Mouse (Mus musculus) left cerebral cortex, postnatal 14 days (tissue): Measurements from ENCODE around the gene Smurf2. TPM values are rescaled to one million over a fixed set of nuclear protein-coding genes. Genes with fewer than 3 reads are reported as not detected.

Experiments
- DNase-seq, 2 experiments: peaks; one replicate each; pipeline ENCODE4 v3.0.0; 2021 to 2022; ENCODE audit warnings: low spot score in 2 of 2, mixed read lengths in 1 of 2
- intact Hi-C: fragments of 180-260 bp; cut with DNase I; formaldehyde crosslinking; loops from one replicate; pipeline ENCODE4 v1.15.1; 2025
- long read RNA-seq, 2 experiments: library from polyadenylated mRNA; stranded (forward); transcript quantifications; one replicate each; pipeline ENCODE4 v2.0.0; 2021
- total RNA-seq, 2 experiments: library from RNA; stranded (reverse); gene quantifications; 2 replicates each; pipeline ENCODE4 v1.2.3; 2021

Smurf2 gene
- 10 to 100 TPM; 24.6 to 28.1 TPM for total RNA-seq
- long read RNA-seq, experiment 1, partial matches to known transcripts: 4 of 11 reads
- long read RNA-seq, experiment 1, other reads (novel, unspliced or antisense): 7 of 11 reads
- long read RNA-seq, experiment 2, partial matches to known transcripts: 2 of 12 reads
- long read RNA-seq, experiment 2, other reads (novel, unspliced or antisense): 8 of 12 reads

DNA sequence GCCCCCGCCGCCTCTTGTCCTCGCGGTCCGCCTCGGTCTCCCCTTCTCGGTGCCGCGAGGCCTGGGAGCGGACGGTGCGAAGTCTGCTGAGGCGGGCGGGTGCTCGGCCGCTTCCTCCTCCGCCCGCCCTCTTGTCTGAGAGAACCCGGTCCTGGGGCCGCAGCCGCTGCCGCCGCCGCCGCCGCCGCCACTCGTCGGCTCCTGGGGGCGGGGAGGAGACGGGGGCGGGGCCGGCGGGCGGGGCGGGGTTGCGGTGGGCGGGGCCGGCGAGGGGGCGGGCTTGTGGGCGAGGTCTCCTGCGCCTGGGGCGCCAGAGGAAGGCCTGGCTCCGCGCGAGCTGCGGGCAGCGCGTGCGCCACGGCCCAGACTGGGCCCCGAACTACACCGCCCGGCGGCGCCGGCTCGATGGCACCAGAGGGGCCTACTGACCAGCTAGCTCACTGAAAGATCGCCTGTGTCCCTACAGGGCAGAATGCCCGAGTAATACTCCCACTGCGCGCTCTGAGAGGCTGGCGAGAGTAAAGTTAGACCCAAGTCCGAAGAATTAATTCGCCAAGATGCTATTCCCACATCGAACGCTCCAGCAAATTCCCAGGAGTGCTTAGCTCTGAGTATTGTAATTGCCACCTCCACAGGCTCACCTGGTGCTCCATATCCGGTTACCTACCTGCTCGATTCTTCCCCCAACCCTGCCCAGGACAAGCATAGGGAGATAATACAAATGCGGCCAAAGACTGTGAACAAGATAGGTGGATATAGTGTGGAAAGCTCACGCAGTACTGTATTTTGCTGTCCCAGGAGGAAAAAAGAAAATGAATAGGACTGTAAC lies at the start of gene Smurf2:
TSS of gene Smurf2 (minus strand) at position 165 of the 829 bp plus-strand sequence.
- intact Hi-C loops: loop anchor here (5.0 kb wide), 1 partner anchor 68 kb away; no protein-coding TSS in a partner anchor
- peak; percentile 61 to 77 for DNase-seq

DNA sequence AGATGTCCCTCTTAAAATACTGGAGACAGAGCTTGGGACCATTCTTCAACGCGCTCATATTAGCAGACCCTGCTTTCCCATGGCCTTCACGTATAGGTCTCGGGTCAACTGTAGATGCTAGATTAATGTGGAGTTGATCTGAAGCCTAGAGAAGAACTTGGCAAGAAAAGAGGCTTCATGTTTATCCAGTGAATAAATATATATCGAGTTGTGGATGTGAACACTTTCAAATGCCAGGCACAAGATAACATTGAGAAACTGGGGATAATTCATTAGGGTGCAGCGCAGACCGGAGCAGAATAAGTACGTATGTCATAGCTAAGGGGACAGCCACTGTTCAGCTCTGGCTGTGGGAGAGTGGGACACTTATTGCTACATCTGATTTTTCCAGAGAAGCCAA lies 49.3 kb upstream of the Smurf2 start:
- intact Hi-C loops: no loop called here
- DNase-seq: no peak

DNA sequence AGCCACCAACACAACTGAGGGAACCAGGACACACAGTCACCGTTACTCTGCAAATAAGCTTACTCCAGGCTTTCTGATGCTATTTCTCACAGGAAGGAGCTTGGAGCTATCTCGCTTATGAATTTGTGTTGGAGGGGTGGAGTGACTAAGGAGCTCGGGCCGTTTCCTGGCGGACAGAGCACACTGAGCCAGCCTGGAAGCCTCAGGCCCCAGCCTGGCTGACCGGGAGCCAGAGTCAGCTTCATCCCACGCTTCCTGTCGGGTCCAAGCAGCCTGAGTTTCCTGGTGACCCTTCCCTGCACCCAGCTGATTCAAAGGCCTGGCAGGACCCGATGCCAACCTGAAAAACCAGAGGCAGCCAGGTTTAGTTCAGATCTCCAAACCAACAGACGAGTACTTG lies 47.1 kb upstream of the Smurf2 start:
- intact Hi-C loops: no loop called here
- DNase-seq: no peak

DNA sequence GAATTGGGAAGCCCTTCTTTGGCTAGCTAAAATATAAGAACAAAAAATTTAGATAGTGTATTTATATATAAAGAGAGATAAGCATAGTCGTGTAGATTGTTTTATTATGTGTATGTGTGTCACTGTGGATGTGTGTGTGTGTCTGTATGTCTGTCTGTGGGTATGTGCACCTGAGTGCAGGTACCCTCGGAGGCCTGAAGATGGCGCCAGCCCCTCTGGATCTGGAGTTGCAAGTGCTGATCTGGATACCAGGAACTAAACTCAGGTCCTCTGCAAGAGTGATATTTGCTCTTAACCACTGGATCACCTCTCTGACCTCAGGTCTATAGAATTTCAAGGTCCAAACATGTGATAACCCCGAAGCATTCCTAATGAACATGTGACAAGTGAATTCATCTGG lies 45.4 kb upstream of the Smurf2 start:
- intact Hi-C loops: no loop called here
- no peak for DNase-seq

DNA sequence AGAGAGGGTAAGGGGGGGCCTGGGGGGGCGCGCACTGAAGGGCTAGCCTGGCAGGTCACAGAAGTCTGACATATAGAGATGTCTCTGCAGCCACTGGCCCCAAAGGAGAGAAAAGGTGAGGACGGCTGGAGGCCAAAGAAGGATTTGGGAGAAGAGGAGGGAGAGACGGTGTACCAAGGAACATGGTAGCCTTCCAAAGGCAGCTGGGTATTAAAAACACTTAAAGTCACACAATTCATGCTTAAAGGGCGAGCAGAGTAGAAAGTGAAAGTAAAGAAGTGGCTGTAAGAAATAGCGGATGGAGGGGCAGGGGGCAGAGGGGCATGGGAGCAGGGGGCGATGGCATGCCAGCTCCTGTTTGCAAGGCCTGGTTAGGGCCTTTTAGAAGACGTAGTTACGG lies 41.8 kb upstream of the Smurf2 start:
- intact Hi-C loops: no loop called here
- DNase-seq: no peak

DNA sequence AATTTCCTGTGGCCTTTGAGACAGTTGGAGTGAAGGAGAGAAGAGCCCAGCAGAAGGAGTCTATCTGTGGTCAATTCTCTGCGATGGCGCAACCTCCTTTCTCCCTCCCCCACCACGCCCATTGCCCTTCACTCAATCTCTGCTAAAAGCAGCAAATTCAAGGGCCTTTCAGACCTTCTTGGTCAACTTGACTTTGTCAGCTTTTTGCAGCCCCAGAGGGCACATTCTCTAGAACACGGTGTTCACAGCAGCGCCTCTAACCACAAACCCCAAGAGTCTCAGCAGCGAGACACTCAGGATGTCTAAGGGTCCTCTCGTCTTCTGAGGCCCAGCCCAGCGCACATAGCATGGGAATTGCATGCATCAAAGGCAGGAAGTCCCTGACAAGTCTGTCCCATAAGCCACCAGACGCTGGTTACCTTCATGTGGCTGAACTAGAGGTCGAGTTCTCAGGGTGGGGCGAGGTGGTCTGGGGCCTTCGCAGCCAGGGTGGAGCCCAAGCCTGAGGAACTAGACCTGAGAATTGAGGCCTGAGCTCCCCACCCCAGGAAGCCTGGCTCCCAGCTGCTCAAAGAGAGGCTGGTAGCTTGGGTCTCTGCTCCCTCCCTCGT lies 41.1 kb upstream of the Smurf2 start:
- DNase-seq: no peak
- intact Hi-C loops: no loop called here

DNA sequence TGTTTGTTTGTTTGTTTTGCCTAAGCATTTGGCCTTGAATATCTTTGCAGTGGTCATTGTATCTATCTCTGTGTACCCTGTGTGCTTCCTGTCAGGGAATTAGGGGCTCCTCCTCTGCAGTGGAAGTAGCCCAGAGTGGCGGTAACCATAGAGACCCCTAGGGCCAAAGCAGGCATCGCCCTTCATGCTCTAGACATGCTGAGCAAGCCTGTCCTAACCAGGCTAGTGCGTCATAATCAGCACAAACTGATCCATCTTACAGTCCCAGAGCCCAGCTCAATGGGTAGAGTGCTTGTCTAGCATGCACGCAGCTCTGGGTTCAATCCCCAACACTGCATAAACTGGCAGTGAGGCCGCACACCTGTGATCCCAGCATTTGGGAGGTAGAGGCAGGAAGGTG lies 38.6 kb upstream of the Smurf2 start:
- DNase-seq: no peak
- intact Hi-C loops: no loop called here

DNA sequence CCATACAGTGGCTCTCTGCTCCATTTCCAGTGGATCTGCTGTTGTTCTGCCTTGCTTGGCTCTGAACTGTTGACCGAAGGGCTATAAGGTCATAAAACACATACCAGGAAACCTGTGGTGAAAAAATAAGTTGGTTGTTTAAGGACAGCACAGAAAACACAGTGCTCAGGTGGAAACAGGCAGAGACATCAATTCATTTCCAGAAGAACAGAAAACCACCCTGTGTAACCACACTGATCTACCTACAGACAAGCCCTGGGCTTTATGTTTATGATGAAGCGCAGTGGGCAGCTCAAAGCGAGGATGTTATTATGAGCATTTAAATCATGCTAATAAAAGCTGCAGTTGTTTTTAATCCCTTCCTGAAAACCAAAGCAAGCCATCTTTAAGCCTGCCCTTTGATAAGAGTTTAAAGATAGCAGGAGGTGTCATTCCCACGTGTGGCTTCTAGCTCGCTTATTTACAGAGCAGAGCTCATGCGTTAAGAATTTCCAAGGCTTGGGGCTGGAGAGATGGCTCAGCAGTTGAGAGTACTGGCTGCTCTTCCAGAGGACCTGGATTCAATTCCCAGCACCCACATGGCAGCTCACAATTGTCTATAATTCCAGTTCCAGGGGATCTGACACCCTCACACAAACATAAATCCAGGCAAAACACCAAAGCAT lies 38.0 kb upstream of the Smurf2 start:
- no peak for DNase-seq
- intact Hi-C loops: no loop called here

DNA sequence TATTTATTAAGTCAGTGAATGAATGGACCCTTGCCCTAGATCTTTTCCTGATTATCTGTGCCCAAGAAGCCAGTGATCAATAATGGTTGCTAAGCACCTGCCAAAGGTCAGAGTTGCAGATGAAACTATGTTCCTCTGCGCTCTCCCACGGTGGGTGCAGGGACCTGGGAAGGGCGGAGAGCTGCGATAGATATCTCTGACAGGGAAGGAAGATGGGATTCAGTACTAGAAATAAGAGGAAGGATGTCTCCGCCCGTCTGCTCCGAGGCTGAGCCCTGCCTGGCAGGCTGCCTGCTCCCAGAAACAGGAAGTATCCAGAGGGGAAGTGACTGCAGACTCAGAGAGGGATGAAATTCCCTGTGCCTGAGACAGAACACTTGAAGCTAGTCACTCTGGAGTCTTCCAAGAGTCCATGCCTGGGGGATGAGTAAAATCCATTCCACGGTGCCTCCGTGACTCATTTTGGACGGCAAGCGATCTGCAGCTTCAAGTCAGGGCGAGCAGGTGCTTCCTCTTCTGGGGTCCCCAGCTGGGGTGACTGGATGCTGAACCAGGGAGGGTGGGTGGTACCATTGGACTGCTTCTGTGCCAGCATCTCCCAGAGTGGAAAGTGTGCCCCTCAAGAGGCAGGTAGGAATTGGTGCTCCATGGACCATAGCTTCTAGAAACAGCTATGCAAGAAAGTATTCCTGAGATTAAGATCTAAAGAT lies 36.9 kb upstream of the Smurf2 start:
- intact Hi-C loops: no loop called here
- DNase-seq: peak; percentile 9 to 27

DNA sequence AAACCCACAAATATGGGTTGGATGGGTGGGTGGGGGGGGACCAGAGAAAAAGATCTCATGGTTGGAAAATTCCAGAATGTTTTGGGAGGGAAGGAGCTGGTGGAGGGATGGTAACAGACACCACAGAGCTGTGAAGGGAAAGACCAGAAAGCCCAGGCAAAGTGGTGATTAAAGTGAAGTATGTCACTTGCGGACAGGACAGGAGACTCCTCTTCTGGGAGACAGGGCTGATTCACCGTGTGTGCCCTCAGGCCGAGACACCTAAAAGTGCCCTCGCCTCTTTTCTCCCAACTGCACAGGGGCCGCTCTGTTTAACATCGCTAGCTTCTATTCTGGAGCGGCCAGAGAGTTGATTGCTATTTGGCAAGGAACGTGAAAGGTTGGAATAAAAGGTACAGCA lies 34.1 kb upstream of the Smurf2 start:
- intact Hi-C loops: no loop called here

DNA sequence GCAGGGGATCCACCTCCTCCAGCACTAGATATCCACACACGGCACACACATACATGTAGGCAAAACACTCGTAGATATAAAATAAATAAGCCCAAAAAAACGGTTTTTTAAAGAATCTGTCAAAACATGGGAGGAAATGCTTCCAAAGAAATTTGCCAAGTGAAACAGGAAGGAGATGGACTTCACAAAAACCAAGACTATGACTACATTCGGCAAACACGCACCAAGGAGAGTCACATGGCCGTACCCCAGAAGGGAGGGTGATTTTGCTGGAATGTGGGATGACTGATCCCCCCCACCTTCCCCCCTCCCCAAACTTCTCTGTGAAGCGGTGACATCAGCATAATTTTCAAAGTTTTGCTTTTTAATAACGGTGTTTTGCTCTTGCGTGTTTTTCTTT lies 33.6 kb upstream of the Smurf2 start:
- no peak for DNase-seq
- intact Hi-C loops: no loop called here

More for the DNA sequence above, 34.1 kb upstream of the Smurf2 start:
- no peak for DNase-seq

DNA sequence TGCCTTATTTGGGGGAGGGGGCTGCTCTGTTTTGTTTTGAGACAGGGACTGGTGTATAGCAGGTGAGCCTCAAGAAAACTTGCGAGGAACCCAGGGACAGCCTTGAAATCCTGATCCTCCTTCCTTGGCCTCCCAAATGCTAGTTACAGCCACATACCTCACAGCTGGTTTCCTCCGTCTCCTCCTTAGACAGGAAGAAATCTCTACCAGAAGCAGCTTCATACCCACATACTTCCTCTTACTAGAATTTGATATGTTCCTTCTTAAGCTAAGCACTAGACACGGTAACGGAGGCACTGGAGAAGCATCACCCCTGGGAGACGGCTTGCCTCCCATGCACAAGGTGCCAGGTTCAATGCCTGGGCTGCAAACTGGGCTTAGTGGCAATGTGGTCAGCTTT lies 16.8 kb upstream of the Smurf2 start:
- intact Hi-C loops: no loop called here
- DNase-seq: no peak

DNA sequence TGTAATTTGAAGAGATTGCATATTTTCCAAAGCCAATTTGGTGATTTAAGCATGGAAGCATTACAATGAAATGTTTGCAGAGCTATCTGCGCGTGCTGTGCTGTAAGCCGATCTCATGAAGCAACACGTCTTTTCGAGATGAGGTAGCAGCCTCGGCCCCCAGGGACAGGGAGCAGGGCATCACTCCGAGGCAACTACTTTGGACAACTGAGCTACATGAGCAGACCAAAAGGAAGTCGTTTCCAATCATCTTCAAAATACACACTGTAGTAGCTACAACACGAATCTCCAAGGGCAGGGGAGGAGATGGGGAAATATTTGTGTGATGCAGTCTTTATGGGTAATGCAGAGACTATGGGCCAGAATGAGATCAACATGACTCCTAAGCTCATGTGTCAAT lies 9.9 kb upstream of the Smurf2 start:
- DNase-seq: no peak
- intact Hi-C loops: no loop called here

DNA sequence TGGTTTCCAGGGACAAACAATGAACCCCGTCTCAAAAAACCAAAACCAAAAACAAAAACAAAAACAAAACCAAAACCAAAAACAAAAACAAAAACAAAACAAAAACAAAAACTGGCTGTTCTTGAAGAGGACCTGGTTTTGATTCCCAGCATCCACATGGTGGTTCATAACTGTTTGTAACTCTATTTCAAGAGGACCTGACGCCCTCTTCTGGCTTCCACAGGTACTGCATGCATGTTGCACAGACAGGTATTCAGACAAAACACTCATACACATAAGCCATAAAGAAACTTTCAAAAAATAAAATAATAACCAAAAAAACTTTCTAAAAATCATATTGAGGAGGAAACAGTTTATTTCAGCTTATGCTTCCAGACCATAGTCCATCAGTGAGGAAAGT lies 8.4 kb upstream of the Smurf2 start:
- intact Hi-C loops: no loop called here
- DNase-seq: no peak

DNA sequence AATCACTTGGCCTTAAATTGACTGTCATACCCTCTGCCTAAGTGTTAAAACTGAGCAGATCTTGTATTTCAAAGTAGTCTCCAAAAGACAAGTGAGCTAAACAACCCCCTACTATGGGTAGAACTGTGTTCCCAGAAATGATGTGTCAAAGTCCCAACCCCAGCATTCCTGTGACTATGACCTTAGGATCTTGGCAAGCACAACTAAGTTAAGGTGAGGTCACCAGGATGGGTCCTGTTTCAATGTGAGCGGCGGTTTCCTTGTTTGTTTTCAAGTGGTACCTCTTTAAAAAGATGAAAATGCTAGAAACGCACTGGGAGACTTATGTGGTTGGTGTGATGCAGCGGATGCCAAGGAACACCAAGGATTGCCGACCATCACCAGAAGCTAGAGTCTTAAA lies 7.4 kb upstream of the Smurf2 start:
- DNase-seq: no peak
- intact Hi-C loops: no loop called here

DNA sequence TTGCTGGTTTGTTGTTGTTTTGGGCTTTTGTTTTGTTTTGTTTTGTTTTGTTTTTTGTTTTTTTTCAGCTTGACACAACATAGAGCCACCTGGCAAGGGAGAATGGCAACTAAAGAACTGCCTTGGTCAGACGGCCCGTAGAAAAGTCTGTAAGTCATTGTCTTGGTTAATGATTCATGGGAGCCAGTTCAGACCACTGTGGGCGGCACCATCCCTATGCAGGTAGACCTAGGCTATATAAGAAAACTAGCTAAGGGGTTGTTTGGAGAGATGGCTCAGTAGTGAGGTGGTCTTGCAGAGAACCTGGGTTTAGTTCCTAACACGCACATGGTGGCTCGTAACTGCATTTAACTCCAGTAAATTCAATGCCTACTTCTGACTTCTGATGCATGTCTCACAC lies 6.7 kb upstream of the Smurf2 start:
- DNase-seq: no peak
- intact Hi-C loops: no loop called here

DNA sequence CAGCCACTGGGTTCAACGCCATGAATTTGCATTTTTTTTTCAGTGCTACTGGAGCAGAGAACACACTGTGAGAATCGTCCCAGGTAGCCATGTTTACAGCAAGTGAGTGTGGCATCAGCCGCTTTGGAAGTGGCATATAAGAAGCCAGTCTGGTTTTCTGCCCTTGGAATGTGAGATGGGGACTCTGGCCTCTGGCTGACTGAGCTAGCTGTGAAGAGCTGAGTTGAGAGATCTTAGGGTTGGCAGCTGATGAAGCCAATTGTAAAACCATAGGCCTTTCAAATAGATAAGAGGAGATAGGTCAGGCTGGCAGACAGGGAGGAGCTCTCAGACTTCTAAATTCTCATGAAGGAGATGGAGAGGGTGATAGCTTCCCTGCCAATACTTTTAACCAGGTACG lies 6.2 kb upstream of the Smurf2 start:
- DNase-seq: no peak
- intact Hi-C loops: no loop called here

DNA sequence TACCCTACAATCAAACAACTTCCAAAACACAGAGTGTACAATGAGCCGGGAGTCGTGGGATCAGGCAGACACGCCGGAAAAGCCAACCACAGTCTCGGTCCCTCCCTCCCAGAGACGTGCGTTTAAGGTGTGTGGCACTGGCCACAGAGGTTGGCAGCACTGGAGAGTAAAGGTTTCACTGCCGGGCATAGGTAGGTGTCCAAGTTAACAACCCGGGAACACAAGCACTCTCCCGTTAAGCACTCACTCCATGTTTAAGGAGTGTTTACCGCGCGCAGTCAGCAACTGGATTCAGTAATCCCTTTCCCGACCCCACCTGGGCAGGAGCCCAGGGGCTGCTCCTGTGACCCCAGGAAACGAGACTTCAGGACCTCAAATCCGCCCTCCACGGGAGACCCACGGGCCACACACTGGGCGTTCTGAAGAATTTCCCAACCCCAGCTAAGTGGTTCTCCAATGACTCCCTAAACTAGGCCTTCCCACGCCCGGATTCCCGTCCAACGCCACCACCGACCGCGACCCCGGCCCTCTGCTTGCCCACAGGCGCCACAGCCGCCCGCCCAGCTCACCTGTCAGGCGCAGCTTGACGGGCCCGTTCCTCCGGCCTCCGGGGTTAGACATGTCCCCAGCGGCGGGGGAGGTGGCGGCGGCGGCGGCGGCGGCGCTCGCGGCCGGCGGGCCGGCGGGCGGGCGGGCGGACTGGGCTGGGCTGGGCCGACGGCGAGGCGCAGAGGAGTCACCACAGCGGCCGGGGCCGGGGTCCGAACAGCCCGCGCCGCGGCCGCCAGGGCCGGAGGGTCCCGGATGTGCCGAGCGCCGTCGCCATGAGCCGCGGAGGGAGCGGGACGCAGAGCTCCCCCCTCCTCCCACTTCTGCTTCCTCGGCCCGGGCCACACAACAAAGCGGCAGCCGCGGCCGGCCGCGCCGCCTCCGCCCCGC lies 634 bp downstream of the Smurf2 start:
- intact Hi-C loops: loop anchor here (5.0 kb wide), 1 partner anchor 68 kb away; no protein-coding TSS in a partner anchor
- DNase-seq: peak; percentile 12 to 20

DNA sequence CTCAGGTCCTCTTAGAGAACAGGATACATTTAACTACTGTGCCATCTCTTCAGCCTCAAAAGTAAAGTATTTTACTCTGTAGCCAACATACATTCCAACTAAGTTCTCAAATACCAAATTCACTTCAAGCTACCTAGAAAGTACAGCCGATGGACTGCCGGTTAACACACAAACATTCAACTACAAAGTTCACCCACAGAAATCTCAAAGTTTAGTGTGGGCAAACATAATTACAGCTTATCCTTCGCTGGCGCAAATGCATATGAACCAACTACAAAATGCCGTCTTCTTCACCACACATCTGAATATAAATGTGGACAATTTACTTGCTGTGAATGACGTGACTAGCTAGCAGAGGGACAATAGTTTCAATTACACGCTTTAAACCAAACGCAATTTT lies 1.6 kb downstream of the Smurf2 start:
- intact Hi-C loops: no loop called here
- no peak for DNase-seq
